Mouse (Mus musculus) left cerebral cortex, postnatal 14 days (tissue): Measurements from ENCODE around the gene Cmss1. TPM values are rescaled to one million over a fixed set of nuclear protein-coding genes. Genes with fewer than 3 reads are reported as not detected.
A peak's percentile ranks its signal among the peaks of the same experiment; 100 is the strongest.

Experiments
- DNase-seq, 2 experiments: peaks; one replicate each; pipeline ENCODE4 v3.0.0; 2021 to 2022; ENCODE audit warnings: low spot score in 2 of 2, mixed read lengths in 1 of 2
- intact Hi-C: fragments of 180-260 bp; cut with DNase I; formaldehyde crosslinking; loops from one replicate; pipeline ENCODE4 v1.15.1; 2025
- long read RNA-seq, 2 experiments: library from polyadenylated mRNA; stranded (forward); transcript quantifications; one replicate each; pipeline ENCODE4 v2.0.0; 2021
- total RNA-seq, 2 experiments: library from RNA; stranded (reverse); gene quantifications; 2 replicates each; pipeline ENCODE4 v1.2.3; 2021

Gene Cmss1
- total RNA-seq, result 10 to 100 TPM; 14.2 to 17.0 TPM
- long read RNA-seq, experiment 1, partial matches to known transcripts, result 1 of 11 reads
- long read RNA-seq, experiment 1, other reads (novel, unspliced or antisense), result 6 of 11 reads
- long read RNA-seq, experiment 2, partial matches to known transcripts, result 0 of 14 reads
- long read RNA-seq, experiment 2, other reads (novel, unspliced or antisense), result 10 of 14 reads

GRCm38 (mm10) chr16:57606444-57607227, at the start of gene Cmss1:
Cmss1 (minus strand) TSS chr16:57606864.
- DNase-seq, result peak; percentile 84 to 86
- intact Hi-C loops, result no loop called here

- intact Hi-C loops, result no loop called here
- DNase-seq, result no peak
Measured at GRCm38 (mm10) chr16:57649888-57650287, 43.2 kb upstream of the Cmss1 start.

GRCm38 (mm10) chr16:57641346-57641885, 34.8 kb upstream of the Cmss1 start:
- intact Hi-C loops, result no loop called here
- DNase-seq, result no peak

GRCm38 (mm10) chr16:57634766-57635165, 28.1 kb upstream of the Cmss1 start:
- intact Hi-C loops, result loop anchor here (10.0 kb wide), 2 partner anchors 110 to 810 kb away; no protein-coding TSS in a partner anchor
- DNase-seq, result no peak

GRCm38 (mm10) chr16:57634191-57634590, 27.5 kb upstream of the Cmss1 start:
- peak; percentile 81 to 82 for DNase-seq
- intact Hi-C loops, result loop anchor here (10.0 kb wide), 2 partner anchors 111 to 811 kb away; no protein-coding TSS in a partner anchor

GRCm38 (mm10) chr16:57611768-57612167, 5.1 kb upstream of the Cmss1 start:
- peak; percentile 52 to 68 for DNase-seq
- intact Hi-C loops, result loop anchor here (5.0 kb wide), 1 partner anchor 1051 kb away; no protein-coding TSS in a partner anchor

DNA sequence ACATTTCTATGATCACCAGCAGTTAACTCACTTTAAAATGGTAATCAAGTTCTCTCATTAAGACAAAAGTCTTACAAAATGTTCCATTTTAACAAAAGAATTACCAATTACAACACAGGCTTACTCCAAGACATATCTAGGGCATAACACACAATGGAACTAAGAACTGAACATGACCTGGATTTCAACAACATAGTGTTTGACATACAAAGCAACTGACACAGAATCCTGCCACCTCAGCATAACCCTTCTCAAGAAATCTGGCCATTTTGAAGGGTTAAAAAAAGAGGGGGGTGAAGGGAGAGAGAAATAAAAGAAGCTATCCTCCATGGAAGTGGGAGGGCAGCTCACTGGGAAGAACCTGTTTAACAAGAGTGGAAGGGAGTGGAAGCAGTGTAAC, 5.6 kb downstream of the Cmss1 start:
- intact Hi-C loops, result no loop called here

GRCm38 (mm10) chr16:57597295-57597957, 9.2 kb downstream of the Cmss1 start:
- intact Hi-C loops, result loop anchor here (5.0 to 10.0 kb wide), 2 partner anchors 355 to 823 kb away; no protein-coding TSS in a partner anchor

More for the DNA sequence above, 5.6 kb downstream of the Cmss1 start:
- no peak for DNase-seq

DNA sequence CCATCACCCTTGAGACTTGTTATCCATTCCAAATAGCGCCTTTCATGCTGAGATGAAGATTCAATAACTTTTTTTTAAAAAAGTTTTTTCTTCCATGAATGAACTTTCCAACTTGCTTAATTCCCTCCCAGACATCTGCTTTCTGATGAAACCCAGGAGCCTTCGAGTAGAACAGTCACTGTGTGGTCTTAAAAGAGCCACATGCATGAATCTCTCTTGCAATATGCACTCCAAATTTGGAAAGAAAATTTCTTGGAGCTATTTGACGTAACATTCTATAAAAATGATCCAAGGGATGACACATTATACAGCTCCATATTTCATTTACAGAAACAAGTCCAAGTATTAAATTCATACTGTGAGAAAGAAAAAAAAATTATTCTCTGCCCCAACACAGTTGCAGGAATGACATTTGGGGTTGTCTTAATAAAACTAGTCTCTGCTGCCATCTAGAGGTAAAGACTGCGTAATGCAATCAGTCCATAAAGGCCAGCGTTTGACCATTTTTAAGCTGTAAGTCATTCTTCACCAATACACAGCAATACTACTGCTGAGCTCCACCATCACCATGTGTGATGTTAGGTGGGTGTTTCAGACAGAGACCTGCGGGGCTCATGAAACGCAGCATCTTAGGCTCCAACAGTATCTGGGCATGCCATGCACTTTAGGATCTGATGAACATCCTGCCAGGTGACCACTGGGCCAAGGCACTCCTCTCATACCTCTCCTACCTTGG, 13.1 kb downstream of the Cmss1 start:
- peak; percentile 60 for DNase-seq
- intact Hi-C loops, result loop anchor here (10.0 kb wide), 1 partner anchor 819 kb away; no protein-coding TSS in a partner anchor

More at GRCm38 (mm10) chr16:57597295-57597957, 9.2 kb downstream of the Cmss1 start:
- DNase-seq, result no peak

DNA sequence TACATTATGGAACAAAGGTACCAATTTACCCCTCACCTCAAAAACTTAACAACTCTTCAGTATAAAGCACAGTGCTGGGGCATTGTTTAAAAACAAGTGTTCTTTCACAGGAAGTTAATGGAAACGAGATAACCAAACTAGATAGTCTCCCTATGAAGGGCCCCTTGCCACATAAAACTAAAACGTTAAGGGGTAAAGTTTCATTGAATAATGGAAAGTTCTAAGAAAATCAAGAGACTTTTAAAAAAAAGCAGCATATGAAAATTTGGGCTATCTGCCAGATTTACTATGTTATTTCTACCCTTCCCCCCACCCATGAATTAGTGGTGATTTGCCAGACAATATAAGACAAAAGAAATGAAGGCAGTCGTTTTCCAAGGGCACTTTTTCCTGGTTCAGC, 21.5 kb downstream of the Cmss1 start:
- intact Hi-C loops, result no loop called here
- DNase-seq, result no peak

DNA sequence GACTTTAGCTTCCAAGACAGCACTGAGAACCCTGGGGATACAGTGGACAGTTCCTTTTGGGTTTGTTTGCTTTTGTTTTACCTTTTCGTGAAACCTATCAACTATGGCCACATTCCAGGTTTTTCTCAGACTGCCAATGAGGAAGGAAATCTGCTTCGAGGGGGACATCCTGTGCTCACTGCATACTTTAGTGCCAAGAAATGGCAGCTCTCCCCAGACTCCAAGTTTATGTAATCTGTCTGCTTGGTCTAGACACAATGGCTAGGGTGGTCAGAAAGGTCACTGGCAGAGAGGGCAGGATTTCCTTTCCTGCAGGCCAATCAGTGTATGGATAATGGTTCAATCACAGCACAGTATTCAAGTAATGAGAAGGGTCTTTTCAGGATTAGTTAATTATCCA, 24.7 kb downstream of the Cmss1 start:
- no peak for DNase-seq
- intact Hi-C loops, result loop anchor here (5.0 kb wide), 2 partner anchors 185 to 340 kb away; no protein-coding TSS in a partner anchor

DNA sequence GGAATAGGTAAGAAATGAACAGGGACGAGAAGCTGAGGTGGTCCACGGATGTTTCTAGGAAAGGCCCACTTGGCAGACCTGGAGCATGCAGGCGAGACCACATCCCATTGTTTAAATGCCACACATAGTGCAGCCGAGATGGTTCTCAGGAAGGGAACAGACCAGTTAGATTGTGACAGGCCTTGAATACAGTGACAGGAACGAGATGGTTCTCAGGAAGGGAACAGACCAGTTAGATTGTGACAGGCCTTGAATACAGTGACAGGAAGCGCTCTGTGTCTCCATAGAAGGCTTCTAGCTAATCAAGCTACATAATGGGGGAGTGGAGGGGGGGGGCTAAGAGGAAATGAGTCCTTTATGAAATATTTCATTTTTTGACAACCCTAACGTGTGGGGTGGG, 26.6 kb downstream of the Cmss1 start:
- DNase-seq, result no peak
- intact Hi-C loops, result loop anchor here (5.0 kb wide), 2 partner anchors 183 to 338 kb away; no protein-coding TSS in a partner anchor

DNA sequence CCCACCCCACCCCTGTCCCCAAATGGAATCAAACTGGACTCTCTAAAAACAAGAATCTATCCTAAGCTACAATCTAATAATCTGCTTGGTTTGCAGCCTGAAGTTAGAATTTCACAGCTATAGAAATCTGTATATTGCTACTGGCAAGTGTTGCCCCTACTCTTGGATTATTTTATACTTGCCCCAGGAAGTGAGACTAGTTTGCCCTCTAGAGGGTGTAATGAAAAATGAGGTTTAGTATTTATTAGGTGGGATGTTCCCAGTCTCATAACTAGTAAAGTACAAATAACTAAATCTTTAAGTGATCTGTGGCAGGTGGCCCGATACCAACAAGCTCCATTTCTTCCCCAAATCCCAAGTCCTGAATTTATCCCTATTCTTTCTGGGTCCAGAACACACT, 29.1 kb downstream of the Cmss1 start:
- no peak for DNase-seq
- intact Hi-C loops, result no loop called here

- no peak for DNase-seq
- intact Hi-C loops, result no loop called here
Measured at GRCm38 (mm10) chr16:57575764-57576388, 30.8 kb downstream of the Cmss1 start.

DNA sequence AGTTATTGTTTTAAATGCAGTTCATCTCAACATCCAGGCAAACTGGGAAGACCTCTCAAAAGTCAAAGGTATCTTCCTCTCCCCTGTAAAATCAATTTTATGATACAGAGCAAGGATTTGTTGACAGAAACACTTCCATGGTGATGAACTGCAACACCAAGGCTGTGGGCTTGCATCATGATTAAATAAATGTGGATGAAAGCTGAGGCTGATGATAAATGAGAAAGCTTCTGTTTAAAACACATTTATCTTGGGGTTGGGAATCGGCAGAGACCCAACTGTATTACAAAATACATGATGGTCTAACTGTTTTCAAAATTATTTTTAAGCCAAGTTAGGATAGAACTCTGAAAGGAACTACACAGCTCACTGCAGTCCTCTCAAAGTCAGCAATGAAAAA, 32.8 kb downstream of the Cmss1 start:
- DNase-seq, result no peak
- intact Hi-C loops, result no loop called here

GRCm38 (mm10) chr16:57570789-57571311, 35.8 kb downstream of the Cmss1 start:
- intact Hi-C loops, result no loop called here
- DNase-seq, result no peak

DNA sequence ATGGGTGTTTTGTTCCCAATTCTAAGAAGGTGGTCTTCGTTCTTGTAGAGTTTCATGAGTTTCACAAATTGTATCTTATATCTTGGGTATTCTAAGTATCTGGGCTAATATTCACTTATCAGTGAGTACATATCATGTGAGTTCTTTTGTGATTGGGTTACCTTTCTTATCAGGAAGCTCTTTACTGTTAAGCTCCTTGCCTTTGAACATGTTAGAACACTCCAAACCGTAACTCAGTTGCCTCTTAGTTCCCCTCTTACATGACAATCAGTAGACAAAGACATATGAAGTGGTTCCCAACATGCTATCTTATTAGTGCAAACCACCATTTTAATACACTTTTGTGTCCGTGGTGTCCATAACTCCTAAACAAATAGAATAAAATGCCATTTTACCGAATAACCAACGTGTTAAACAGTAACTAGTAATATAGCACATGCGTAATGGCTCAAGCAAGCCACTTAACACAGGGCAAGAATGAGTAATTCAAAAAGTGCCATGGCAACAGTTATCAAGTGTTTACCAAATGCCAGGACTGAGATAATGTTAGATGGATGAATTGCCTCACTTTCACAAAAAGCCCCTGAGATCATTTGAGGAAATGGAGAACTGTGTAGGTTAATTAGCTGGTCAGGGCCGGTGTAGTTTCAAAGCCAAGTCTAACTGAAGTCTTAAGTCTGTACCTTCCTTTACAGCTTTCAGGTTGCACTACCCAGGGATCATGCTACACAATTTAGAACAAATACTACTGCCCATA, 37.8 kb downstream of the Cmss1 start:
- DNase-seq, result no peak
- intact Hi-C loops, result no loop called here

DNA sequence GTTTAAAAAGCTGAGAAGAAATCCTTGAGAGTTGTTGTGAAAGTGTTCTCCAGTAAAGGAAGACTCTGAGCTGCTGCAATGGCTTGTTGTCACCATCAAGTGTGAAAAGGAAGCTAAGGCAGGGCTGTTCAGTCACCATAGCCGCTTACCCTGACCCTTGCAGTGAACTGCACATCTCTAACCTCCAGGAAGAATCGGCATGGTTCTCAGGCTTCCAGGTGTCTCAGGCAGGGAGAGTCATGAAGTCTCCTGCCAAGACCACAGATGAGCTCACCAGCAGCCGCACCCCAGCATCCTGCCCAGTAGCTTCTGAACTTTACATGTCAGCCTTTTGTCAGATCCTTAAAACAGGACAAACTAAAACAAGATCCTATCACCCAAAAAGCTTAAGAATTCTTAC, 40.4 kb downstream of the Cmss1 start:
- no peak for DNase-seq
- intact Hi-C loops, result no loop called here
